Mouse (Mus musculus): Measurements from ENCODE around the gene Spsb2.

- no peak for TF ChIP-seq POLR2AphosphoS5 (IDR thresholded peaks at IDR 0.05; ENCODE audit: insufficient replicate concordance, low read depth, low read length)
- TF ChIP-seq TAL1 (conservative IDR thresholded peaks at IDR 0.05; ENCODE audit: low read depth, low read length) = no peak
- TF ChIP-seq CTCF (IDR thresholded peaks at IDR 0.05; ENCODE audit: low read depth, low read length) = no peak
- TF ChIP-seq GATA1 (IDR thresholded peaks at IDR 0.05; ENCODE audit: borderline replicate concordance, low read length) = no peak
- no peak for TF ChIP-seq GATA2 (IDR thresholded peaks at IDR 0.05; ENCODE audit: borderline replicate concordance, low read depth, low read length)
Measured at GRCm38 (mm10) chr6:124835531-124835930, 27.1 kb downstream of the Spsb2 start.
